Mouse (Mus musculus): ENCODE measurements around the gene Hikeshi. TPM values are rescaled to one million over a fixed set of nuclear protein-coding genes. Genes with fewer than 3 reads are reported as not detected.

Hikeshi gene
- polyA plus RNA-seq, 1 experiment from 2014 or later, result 168 TPM

- Histone ChIP-seq H3K27me3 (ENCODE audit: insufficient read depth, poor library complexity, severe bottlenecking) (no peaks in the 10 kb centered on the region), H3K27ac (no peak overlapping the region), H3K4me3 (no peak overlapping the region), H3K36me3 (no peaks in the 10 kb centered on the region), H3K9me3 (no peaks in the 10 kb centered on the region), H3K4me1 (replicated peaks) (peaks cover 7% of the 10 kb centered on the region)
- 60% methylated on average over 7 of the region's 7 CpGs for WGBS
- no peak for DNase-seq (ENCODE audit: low spot score)
Measured at GRCm38 (mm10) chr7:89908421-89908820, 32.6 kb downstream of the Hikeshi start.

- Histone ChIP-seq H3K9me3 (no peaks in the 10 kb centered on the region), H3K27me3 (ENCODE audit: insufficient read depth, poor library complexity, severe bottlenecking) (no peaks in the 10 kb centered on the region), H3K27ac (no peak overlapping the region), H3K4me1 (replicated peaks) (peaks cover 12% of the 10 kb centered on the region), H3K36me3 (no peaks in the 10 kb centered on the region), H3K4me3 (no peak overlapping the region)
- 19% methylated on average over 8 of the region's 8 CpGs for WGBS
- DNase-seq (ENCODE audit: low spot score), result peak; percentile 72
Measured at GRCm38 (mm10) chr7:89907950-89908349, 33.1 kb downstream of the Hikeshi start.

- Histone ChIP-seq H3K4me3 (peak within 1 kb of the TSS; percentile 18), H3K4me1 (replicated peaks) (peaks cover 12% of the 10 kb centered on the region), H3K27me3 (ENCODE audit: insufficient read depth, poor library complexity, severe bottlenecking) (no peaks in the 10 kb centered on the region), H3K27ac (no peak within 1 kb of the TSS), H3K9me3 (no peaks in the 10 kb centered on the region), H3K36me3 (no peaks in the 10 kb centered on the region)
- WGBS, result 34% methylated on average over 22 of the region's 22 CpGs
- peak; percentile 49 for DNase-seq (ENCODE audit: low spot score)
Measured at GRCm38 (mm10) chr7:89903442-89904343, 37.3 kb downstream of the Hikeshi start, which contains the start of gene Ccdc81. Gene Ccdc81, minus strand, starts transcription at chr7:89903629.

- no peak for DNase-seq (ENCODE audit: low spot score)
- H3K4me1 ChIP-seq (replicated peaks), result peaks cover 12% of the 10 kb centered on the region
- no peak overlapping the region for H3K27ac ChIP-seq
- H3K9me3 ChIP-seq, result no peaks in the 10 kb centered on the region
- no peaks in the 10 kb centered on the region for H3K27me3 ChIP-seq (ENCODE audit: insufficient read depth, poor library complexity, severe bottlenecking)
- WGBS, result 87% methylated on average over 8 of the region's 8 CpGs
- H3K4me3 ChIP-seq, result peak overlapping the region; percentile 18; the same call in 1 of the 2 replicates
- no peaks in the 10 kb centered on the region for H3K36me3 ChIP-seq
Measured at GRCm38 (mm10) chr7:89903007-89903406, 38.0 kb downstream of the Hikeshi start.

GRCm38 (mm10) chr7:89891856-89892255, 49.1 kb downstream of the Hikeshi start:
- no peak overlapping the region for H3K4me3 ChIP-seq
- H3K27me3 ChIP-seq (ENCODE audit: insufficient read depth, poor library complexity, severe bottlenecking), result no peaks in the 10 kb centered on the region
- H3K27ac ChIP-seq, result no peak overlapping the region
- H3K9me3 ChIP-seq, result no peaks in the 10 kb centered on the region
- no peaks in the 10 kb centered on the region for H3K36me3 ChIP-seq
- WGBS, result 30% methylated on average over 4 of the region's 4 CpGs
- DNase-seq (ENCODE audit: low spot score), result peak; percentile 16
- no peaks in the 10 kb centered on the region; the same call in 1 of the 2 replicates for H3K4me1 ChIP-seq (replicated peaks)

DNA sequence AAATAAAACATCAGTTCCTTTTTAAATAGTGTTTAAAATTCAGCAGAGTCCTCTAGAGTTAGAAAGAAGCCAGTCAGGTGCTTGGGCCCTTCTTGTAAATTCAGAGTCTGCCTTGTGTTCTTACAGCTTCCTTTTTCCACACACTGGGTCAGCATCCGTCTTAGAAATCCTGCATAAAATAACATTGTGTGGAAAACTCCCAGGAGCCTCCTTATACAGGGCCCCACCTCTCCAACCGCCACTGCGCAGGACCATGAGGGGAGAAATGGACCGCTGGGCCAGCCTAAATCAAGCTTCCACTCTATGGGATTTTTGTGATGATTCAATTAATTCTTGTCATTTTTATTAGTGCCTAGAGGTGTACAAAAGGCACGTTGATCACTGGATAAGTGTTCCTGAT, 49.6 kb downstream of the Hikeshi start:
- WGBS, result 86% methylated on average over 5 of the region's 5 CpGs
- no peaks in the 10 kb centered on the region; the same call in 1 of the 2 replicates for H3K4me1 ChIP-seq (replicated peaks)
- no peaks in the 10 kb centered on the region for H3K27me3 ChIP-seq (ENCODE audit: insufficient read depth, poor library complexity, severe bottlenecking)

GRCm38 (mm10) chr7:89884551-89884950, 56.5 kb downstream of the Hikeshi start:
- no peaks in the 10 kb centered on the region for H3K27me3 ChIP-seq (ENCODE audit: insufficient read depth, poor library complexity, severe bottlenecking)
- WGBS, result 84% methylated on average over 3 of the region's 3 CpGs
- H3K36me3 ChIP-seq, result no peaks in the 10 kb centered on the region
- no peak overlapping the region for H3K4me3 ChIP-seq
- no peak overlapping the region for H3K27ac ChIP-seq
- DNase-seq (ENCODE audit: low spot score), result no peak
- no peaks in the 10 kb centered on the region for H3K9me3 ChIP-seq
- 0 out of 2 replicates have a peak, but pooled peaks cover 6% of the 10 kb centered on the region for H3K4me1 ChIP-seq (replicated peaks)

More for the DNA sequence above, 49.6 kb downstream of the Hikeshi start:
- Histone ChIP-seq H3K36me3 (no peaks in the 10 kb centered on the region), H3K9me3 (no peaks in the 10 kb centered on the region), H3K27ac (no peak overlapping the region), H3K4me3 (no peak overlapping the region)
- DNase-seq (ENCODE audit: low spot score), result no peak

DNA sequence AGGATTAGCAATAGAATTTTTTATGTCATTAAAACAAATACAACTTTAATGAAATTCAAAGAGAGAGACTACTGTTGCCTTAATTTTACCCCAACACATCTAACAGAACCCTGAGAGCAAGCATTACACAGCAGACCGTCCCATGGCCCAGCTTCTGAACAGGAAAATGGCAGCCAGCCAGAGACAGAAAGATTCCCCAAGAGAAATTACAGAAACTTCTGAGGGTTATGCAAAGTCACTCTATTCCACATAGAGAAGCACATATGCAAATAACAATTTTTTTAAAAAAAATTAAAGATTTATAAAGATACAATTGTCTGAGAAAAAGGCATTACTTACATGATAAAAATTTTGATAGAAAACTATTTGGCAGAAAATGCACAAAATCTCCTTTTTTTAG, 61.3 kb downstream of the Hikeshi start:
- no peaks in the 10 kb centered on the region for H3K9me3 ChIP-seq
- no peak overlapping the region for H3K27ac ChIP-seq
- H3K4me3 ChIP-seq, result no peak overlapping the region
- H3K27me3 ChIP-seq (ENCODE audit: insufficient read depth, poor library complexity, severe bottlenecking), result no peaks in the 10 kb centered on the region
- no peak for DNase-seq (ENCODE audit: low spot score)
- WGBS, result 88% methylated on average over 1 of the region's 1 CpGs
- H3K4me1 ChIP-seq (replicated peaks), result 0 out of 2 replicates have a peak, but pooled peaks cover 6% of the 10 kb centered on the region
- H3K36me3 ChIP-seq, result no peaks in the 10 kb centered on the region

Other genes starting within 250 kb of the Hikeshi start
- gene Ccdc81, start 37.6 kb downstream of the Hikeshi start, polyA plus RNA-seq (2016; fragmentation: Nextera tagmentation; extraction: Ambion mirVana), result 0.16 and 0.31 TPM in 2 replicates
- gene Eed, start 39.8 kb upstream of the Hikeshi start, polyA plus RNA-seq (2016; fragmentation: Nextera tagmentation; extraction: Ambion mirVana), result 68.3 and 81.1 TPM in 2 replicates
- gene Picalm, start 189.0 kb upstream of the Hikeshi start, polyA plus RNA-seq (2016; fragmentation: Nextera tagmentation; extraction: Ambion mirVana), result 26.3 and 28.8 TPM in 2 replicates